Mouse (Mus musculus): ENCODE measurements around the gene Sppl2b. TPM values are rescaled to one million over a fixed set of nuclear protein-coding genes. Genes with fewer than 3 reads are reported as not detected.

Sppl2b gene
- polyA plus RNA-seq, 1 experiment from 2014 or later: 45.2 TPM

MicroRNAs within 50 kb of the gene (microRNA counts, 519-probe panel; counts per million panel counts)
- microRNA mmu-miR-1982: 188 counts per million, percentile 57 among the panel's probes with 10 or more counts

Small RNA genes within 50 kb of the gene (microRNA-seq; reads per million reads assigned to microRNA genes)
- 2.1 reads per million for gene Mir1982

Other genes with a start within 250 kb of the Sppl2b start
- gene Gm49322, start 249.3 kb upstream of the Sppl2b start, polyA plus RNA-seq (2016; fragmentation: Nextera tagmentation; extraction: Ambion mirVana): 5.7 and 6.4 TPM in 2 replicates
- 198 TPM in 2 replicates for gene Csnk1g2, start 232.4 kb upstream of the Sppl2b start, polyA plus RNA-seq (2016; fragmentation: Nextera tagmentation; extraction: Ambion mirVana)
- gene Btbd2, start 198.2 kb upstream of the Sppl2b start, polyA plus RNA-seq (2016; fragmentation: Nextera tagmentation; extraction: Ambion mirVana): 83.2 and 84.8 TPM in 2 replicates
- 118 and 119 TPM in 2 replicates for gene Mknk2, start 177.2 kb upstream of the Sppl2b start, polyA plus RNA-seq (2016; fragmentation: Nextera tagmentation; extraction: Ambion mirVana)
- gene Mob3a, start 153.3 kb upstream of the Sppl2b start, polyA plus RNA-seq (2016; fragmentation: Nextera tagmentation; extraction: Ambion mirVana): 54.4 and 54.7 TPM in 2 replicates
- 10.5 and 10.8 TPM in 2 replicates for gene Izumo4, start 153.1 kb upstream of the Sppl2b start, polyA plus RNA-seq (2016; fragmentation: Nextera tagmentation; extraction: Ambion mirVana)
- 60.5 and 61.5 TPM in 2 replicates for gene Ap3d1, start 113.0 kb upstream of the Sppl2b start, polyA plus RNA-seq (2016; fragmentation: Nextera tagmentation; extraction: Ambion mirVana)
- gene Dot1l, start 100.1 kb upstream of the Sppl2b start, polyA plus RNA-seq (2016; fragmentation: Nextera tagmentation; extraction: Ambion mirVana): 23.5 and 25.0 TPM in 2 replicates
- 114 and 127 TPM in 2 replicates for gene Sf3a2, start 57.1 kb upstream of the Sppl2b start, polyA plus RNA-seq (2016; fragmentation: Nextera tagmentation; extraction: Ambion mirVana)
- gene Plekhj1, start 56.6 kb upstream of the Sppl2b start, polyA plus RNA-seq (2016; fragmentation: Nextera tagmentation; extraction: Ambion mirVana): 181 and 184 TPM in 2 replicates
- 0.11 and 0.17 TPM in 2 replicates for gene Amh, start 50.0 kb upstream of the Sppl2b start, polyA plus RNA-seq (2016; fragmentation: Nextera tagmentation; extraction: Ambion mirVana)
- 0.26 and 0.52 TPM in 2 replicates for gene Jsrp1, start 41.8 kb upstream of the Sppl2b start, polyA plus RNA-seq (2016; fragmentation: Nextera tagmentation; extraction: Ambion mirVana)
- gene Oaz1, start 28.6 kb upstream of the Sppl2b start, polyA plus RNA-seq (2016; fragmentation: Nextera tagmentation; extraction: Ambion mirVana): 2,205 and 2,316 TPM in 2 replicates
- 1.3 and 1.6 TPM in 2 replicates for gene Lingo3, start 11.2 kb upstream of the Sppl2b start, polyA plus RNA-seq (2016; fragmentation: Nextera tagmentation; extraction: Ambion mirVana)
- gene Lsm7, start 66 bp upstream of the Sppl2b start, polyA plus RNA-seq (2016; fragmentation: Nextera tagmentation; extraction: Ambion mirVana): 364 TPM in 2 replicates
- 0.06 and 0.10 TPM in 2 replicates for gene Tmprss9, start 16.6 kb downstream of the Sppl2b start, polyA plus RNA-seq (2016; fragmentation: Nextera tagmentation; extraction: Ambion mirVana)
- gene Timm13, start 45.7 kb downstream of the Sppl2b start, polyA plus RNA-seq (2016; fragmentation: Nextera tagmentation; extraction: Ambion mirVana): 349 and 359 TPM in 2 replicates
- gene Lmnb2, start 63.0 kb downstream of the Sppl2b start, polyA plus RNA-seq (2016; fragmentation: Nextera tagmentation; extraction: Ambion mirVana): 82.7 and 83.1 TPM in 2 replicates
- 6.5 and 6.8 TPM in 2 replicates for gene Gadd45b, start 74.8 kb downstream of the Sppl2b start, polyA plus RNA-seq (2016; fragmentation: Nextera tagmentation; extraction: Ambion mirVana)
- gene Gng7, start 159.7 kb downstream of the Sppl2b start, polyA plus RNA-seq (2016; fragmentation: Nextera tagmentation; extraction: Ambion mirVana): 6.5 and 6.7 TPM in 2 replicates
- 1.4 and 1.9 TPM in 2 replicates for gene Diras1, start 170.4 kb downstream of the Sppl2b start, polyA plus RNA-seq (2016; fragmentation: Nextera tagmentation; extraction: Ambion mirVana)
- gene Slc39a3, start 182.2 kb downstream of the Sppl2b start, polyA plus RNA-seq (2016; fragmentation: Nextera tagmentation; extraction: Ambion mirVana): 14.0 and 16.9 TPM in 2 replicates
- 289 and 290 TPM in 2 replicates for gene Sgta, start 204.9 kb downstream of the Sppl2b start, polyA plus RNA-seq (2016; fragmentation: Nextera tagmentation; extraction: Ambion mirVana)
- 102 and 109 TPM in 2 replicates for gene Thop1, start 214.8 kb downstream of the Sppl2b start, polyA plus RNA-seq (2016; fragmentation: Nextera tagmentation; extraction: Ambion mirVana)
- gene Creb3l3, start 243.6 kb downstream of the Sppl2b start, polyA plus RNA-seq (2016; fragmentation: Nextera tagmentation; extraction: Ambion mirVana): 0.60 TPM in 1 of 2 replicates, not detected in the other